Comparison of ENCODE assay signal across 7 mouse cellular contexts in genomic region chr6:5390298-5390697, GRCm38 (mm10). TPM values are rescaled to one million over a fixed set of nuclear protein-coding genes. Genes with fewer than 3 reads are reported as not detected.
DNase-seq lines count a peak whose midpoint lies in the region; ATAC-seq lines count a peak whose summit lies in the region.

No protein-coding gene starts in this region.

- peak; percentile 30 to 46 for DNase-seq in heart, postnatal 36 days
- no peak for DNase-seq in left cerebral cortex, postnatal 36 days (ENCODE audit: low spot score in 2 of 2)
- DNase-seq in thymus, postnatal 36 days: no peak
- DNase-seq in c-Kit-positive CD71-positive TER-119-positive erythroid progenitor cells, embryonic 14.5 days (ENCODE audit: low spot score): no peak

- peak overlapping the region; percentile 62 for H3K4me3 ChIP-seq in brown adipose tissue, adult 24 weeks (ENCODE audit: insufficient read depth, low read depth, low read length)
- peak overlapping the region; percentile 38 for H3K4me3 ChIP-seq in embryonic facial prominence, embryonic 12.5 days
- peak overlapping the region; percentile 40 for H3K4me3 ChIP-seq in liver, embryonic 12.5 days

- no peak for ATAC-seq in embryonic facial prominence, embryonic 12.5 days (ENCODE audit: insufficient number of reproducible peaks, insufficient read depth, low FRiP score, low TSS enrichment)
- no peak for ATAC-seq in liver, embryonic 12.5 days

- intact Hi-C loops in heart, postnatal 36 days (cut with DNase I): loop anchor here (5.0 to 10.0 kb wide), 2 partner anchors 643 to 975 kb away; partner anchors contain the start of genes Peg10 and Sgce
- intact Hi-C loops in left cerebral cortex, postnatal 36 days (cut with DNase I): no loop called here

- peak overlapping the region; percentile 54 for H3K4me2 ChIP-seq in embryonic facial prominence, embryonic 12.5 days (replicated peaks)
- H3K4me2 ChIP-seq in liver, embryonic 12.5 days: peak overlapping the region; percentile 39

- no peak overlapping the region; the same call in 1 of the 2 replicates for H3K27ac ChIP-seq in brown adipose tissue, adult 24 weeks (replicated peaks; ENCODE audit: low read depth, low read length)
- no peak overlapping the region for H3K27ac ChIP-seq in embryonic facial prominence, embryonic 12.5 days
- peak overlapping the region; percentile 7 for H3K27ac ChIP-seq in liver, embryonic 12.5 days

- peak overlapping the region; percentile 38 for H3K9ac ChIP-seq in embryonic facial prominence, embryonic 12.5 days
- H3K9ac ChIP-seq in liver, embryonic 12.5 days: no peak overlapping the region

- no peaks in the 10 kb centered on the region for H3K4me1 ChIP-seq in brown adipose tissue, adult 24 weeks (ENCODE audit: control insufficient read depth, insufficient read depth, insufficient read length, low read length)
- 0 out of 2 replicates have a peak, but pooled peaks cover 4% of the 10 kb centered on the region for H3K4me1 ChIP-seq in embryonic facial prominence, embryonic 12.5 days
- H3K4me1 ChIP-seq in liver, embryonic 12.5 days: peaks cover 17% of the 10 kb centered on the region

- H3K27me3 ChIP-seq in embryonic facial prominence, embryonic 12.5 days: no peaks in the 10 kb centered on the region
- peaks cover 13% of the 10 kb centered on the region for H3K27me3 ChIP-seq in liver, embryonic 12.5 days (replicated peaks)

- H3K36me3 ChIP-seq in embryonic facial prominence, embryonic 12.5 days: no peaks in the 10 kb centered on the region
- H3K36me3 ChIP-seq in liver, embryonic 12.5 days: no peaks in the 10 kb centered on the region

- 5% methylated on average over 11 of the region's 11 CpGs for WGBS in embryonic facial prominence, embryonic 12.5 days
- 11% methylated on average over 11 of the region's 11 CpGs for WGBS in liver, embryonic 12.5 days (ENCODE audit: insufficient replicate concordance)

- H3K9me3 ChIP-seq in embryonic facial prominence, embryonic 12.5 days: no peaks in the 10 kb centered on the region
- no peaks in the 10 kb centered on the region for H3K9me3 ChIP-seq in liver, embryonic 12.5 days (replicated peaks)

RNA-seq across cellular contexts. Expression of gene Asb4, which starts 7.1 kb away (rescaled TPM):
- polyA plus RNA-seq in brown adipose tissue, adult 24 weeks (2012; ENCODE audit: insufficient read depth, insufficient read length, missing spikeins): 0.95 and 1.6 TPM in 2 replicates
- 60.3 and 66.7 TPM in 2 replicates for polyA plus RNA-seq in embryonic facial prominence, embryonic 12.5 days (2016; fragmentation: Nextera tagmentation; extraction: Ambion mirVana)
- 10 to 100 TPM in 1 of 2 experiments, 1 to 10 TPM in 1; 7.1 to 10.1 TPM for total RNA-seq in heart, postnatal 36 days (2021)
- 35.6 and 35.9 TPM in 2 replicates for polyA plus RNA-seq in liver, embryonic 12.5 days (2016; fragmentation: Nextera tagmentation; extraction: Ambion mirVana)
- under 1 TPM; 0.25 to 0.59 TPM for total RNA-seq in left cerebral cortex, postnatal 36 days (2021)

Comparison
In these comparisons a context has a peak if more than half of its experiments do, and no peak if none do; other contexts are left out.
1. DNase-seq: peak in heart, postnatal 36 days (2 of 2); none in left cerebral cortex, postnatal 36 days (0 of 2), thymus, postnatal 36 days (0 of 2) and c-Kit-positive CD71-positive TER-119-positive erythroid progenitor cells, embryonic 14.5 days (single experiment).
2. RNA of gene Asb4, which starts 7.1 kb away (polyA plus RNA-seq): 60.3 to 66.7 TPM in embryonic facial prominence, embryonic 12.5 days and 35.6 to 35.9 TPM in liver, embryonic 12.5 days; 0.95 to 1.6 TPM in brown adipose tissue, adult 24 weeks; every median in the first group is over 10 times any median in the second.
3. Peak in every context shown above with its lines, with median percentiles within 50 percentile points of each other: H3K4me3 ChIP-seq.